Mouse (Mus musculus) gastrocnemius, postnatal 36 days (tissue): ENCODE data around the gene Neurl1a. TPM values are rescaled to one million over a fixed set of nuclear protein-coding genes. Genes with fewer than 3 reads are reported as not detected.

ENCODE experiments used
- DNase-seq, 2 experiments: peaks; one replicate each; pipeline ENCODE4 v3.0.0; 2022
- intact Hi-C: fragments of 180-260 bp; cut with DNase I; formaldehyde crosslinking; loops from one replicate; pipeline ENCODE4 v1.15.1; 2025
- microRNA-seq, 2 experiments: library from miRNA; unstranded; fragments of <30 nt; microRNA quantifications; one replicate each; pipeline ENCODE4 v1.2.0; 2021
- total RNA-seq, 2 experiments: library from RNA; stranded (reverse); gene quantifications; 2 replicates each; pipeline ENCODE4 v1.2.3; 2021

The Neurl1a gene
- total RNA-seq, 2 experiments from 2014 or later, result 116 to 129 TPM

GRCm38 (mm10) chr19:47306917-47307315, 128.3 kb downstream of the Neurl1a start:
- intact Hi-C loops, result no loop called here
- DNase-seq, result no peak

Small RNA genes within 50 kb of the gene (microRNA-seq; reads per million reads assigned to microRNA genes)
- 0 reads per million in 2 experiments for gene Mir6995

Other genes starting within 250 kb of the Neurl1a start
- gene Ina, start 164.1 kb upstream of the Neurl1a start, total RNA-seq, result not detected
- gene Nt5c2, start 163.7 kb upstream of the Neurl1a start, total RNA-seq, result 10 to 100 TPM in 1 of 2 experiments, 1 to 10 TPM in 1; 6.3 to 10.2 TPM
- 1 to 10 TPM; 3.4 to 4.1 TPM for gene Pcgf6, start 127.9 kb upstream of the Neurl1a start, total RNA-seq
- gene Taf5, start 111.1 kb upstream of the Neurl1a start, total RNA-seq, result 1 to 10 TPM; 2.1 to 2.8 TPM
- 1,000 to 10,000 TPM; 1,041 to 1,197 TPM for gene Usmg5, start 88.2 kb upstream of the Neurl1a start, total RNA-seq
- 1 to 10 TPM; 6.4 to 8.0 TPM for gene Pdcd11, start 88.1 kb upstream of the Neurl1a start, total RNA-seq
- gene Calhm2, start 40.5 kb upstream of the Neurl1a start, total RNA-seq, result 1 to 10 TPM; 1.4 to 2.4 TPM
- not detected for gene Calhm1, start 34.6 kb upstream of the Neurl1a start, total RNA-seq
- not detected for gene Calhm3, start 21.1 kb upstream of the Neurl1a start, total RNA-seq